Mouse (Mus musculus) retina, postnatal 7 days (tissue): ENCODE data around the gene Vmn1r201.

Source experiments
- DNase-seq: peaks from one replicate; pipeline ENCODE4 v3.0.0-alpha.2; 2012; ENCODE audit warnings: low read depth, low spot score

The Vmn1r201 gene

GRCm38 (mm10) chr13:22471623-22472022 lies at the start of gene Vmn1r201:
Gene Vmn1r201 (plus strand): TSS chr13:22471923.
- DNase-seq: no peak

- DNase-seq: no peak
Measured at GRCm38 (mm10) chr13:22455145-22455544, 16.6 kb upstream of the Vmn1r201 start.

- DNase-seq: no peak
Measured at GRCm38 (mm10) chr13:22502431-22502830, 30.7 kb downstream of the Vmn1r201 start.

- DNase-seq: no peak
Measured at GRCm38 (mm10) chr13:22505281-22505680, 33.6 kb downstream of the Vmn1r201 start, which contains the start of gene Vmn1r202. Gene Vmn1r202 (minus strand): TSS chr13:22505381.

- no peak for DNase-seq
Measured at GRCm38 (mm10) chr13:22517814-22518213, 46.1 kb downstream of the Vmn1r201 start, which contains the start of gene Vmn1r203. Gene Vmn1r203 (plus strand): TSS chr13:22518114.
